Mouse (Mus musculus) lung, adult 2 months (tissue): ENCODE results near the gene Gm21170. TPM values are rescaled to one million over a fixed set of nuclear protein-coding genes. Genes with fewer than 3 reads are reported as not detected.
"Not testable (repeated sequence)": the region's sequence is repeated elsewhere in the genome, so short reads cannot be mapped to it uniquely, and the experiment has no call there.

Experiments used
- DNase-seq: peaks from one replicate; pipeline ENCODE4 v3.0.0; 2022
- H3K4me1 ChIP-seq: fragments of 200-500 bp; 2 replicates; pipeline ENCODE4 v1.6.1; 2011; ENCODE audit warnings: low read length; ENCODE audit not compliant: control insufficient read depth, insufficient read depth
- H3K4me3 ChIP-seq: fragments of 200-500 bp; replicated peaks from 2 replicates; pipeline ENCODE3; 2011; ENCODE audit warnings: low read depth, mild to moderate bottlenecking, control low read depth, low read length; ENCODE audit errors: extremely low read depth
- WGBS: fragments of 180-500 bp; shearing (Covaris S2); methylation state at CpG from one replicate; pipeline ENCODE4 v1.1.7; 2018; 5-methylcytosine and 5-hydroxymethylcytosine counted together
- polyA plus RNA-seq: library from polyadenylated mRNA; depleted of rRNA; stranded (reverse); fragments of >200 nt; gene quantifications from 2 replicates; pipeline ENCODE4 v1.2.3, GENCODE M21; 2012; rRNA removed

Gm21170 gene
- polyA plus RNA-seq: not detected in 2 replicates

- no CpG with 5 or more reads among the region's 2 CpGs for WGBS
- DNase-seq, H3K4me1 ChIP-seq, H3K4me3 ChIP-seq: not testable (repeated sequence)
Observed at GRCm38 (mm10) chrY:47690998-47691397, at the start of gene Gm21170. TSS of gene Gm21170 (minus strand) at chrY:47691098.

Other genes with a start within 250 kb of the Gm21170 start
- gene Gm21256, start 240.1 kb downstream of the Gm21170 start, polyA plus RNA-seq: not detected in 2 replicates